Mouse (Mus musculus): ENCODE results near the gene Castor1. TPM values are rescaled to one million over a fixed set of nuclear protein-coding genes. Genes with fewer than 3 reads are reported as not detected.

The Castor1 gene
- total RNA-seq, 2 experiments from 2014 or later = 5.3 to 5.8 TPM

DNA sequence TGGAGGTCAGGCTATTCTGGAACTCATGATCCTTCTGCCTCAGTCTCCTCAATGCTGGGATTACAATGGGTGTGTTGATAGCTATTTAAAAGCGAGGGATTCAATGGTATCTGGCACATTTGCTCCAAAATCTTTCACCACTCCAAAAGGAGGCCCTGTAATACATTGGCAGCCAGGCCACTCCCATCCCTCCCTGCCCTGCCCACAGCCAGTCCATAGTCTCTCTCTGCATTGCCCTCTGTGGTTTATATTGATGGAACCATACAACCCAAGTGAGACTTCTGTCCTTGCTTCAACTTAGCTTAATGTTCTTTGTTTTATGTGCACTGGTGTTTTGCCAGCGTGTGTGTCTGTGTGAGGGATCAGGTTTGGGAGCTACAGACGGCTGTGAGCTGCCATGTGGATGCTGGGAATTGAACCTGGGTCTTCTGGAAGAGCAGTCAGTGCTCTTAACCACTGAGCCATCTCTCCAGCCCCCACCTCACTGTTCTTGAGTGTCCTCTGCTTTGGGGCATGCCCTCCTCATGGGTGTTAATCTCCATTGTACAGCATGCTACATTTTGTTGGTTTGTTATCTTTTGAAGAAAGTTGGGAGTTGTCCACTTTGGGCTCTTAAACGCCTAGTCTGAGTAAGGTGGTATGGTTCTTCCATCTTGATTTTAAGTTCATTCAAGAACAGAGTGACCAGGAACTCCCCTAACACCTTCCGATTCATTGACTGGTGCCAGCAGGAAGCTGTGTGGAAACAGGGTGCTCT is 8.7 kb downstream of the Castor1 start:
- no peak overlapping the region for H3K27ac ChIP-seq
- TF ChIP-seq CTCF (conservative IDR thresholded peaks at IDR 0.05) = no peak
- H3K4me3 ChIP-seq = no peak overlapping the region
- DNase-seq (ENCODE audit: low spot score in 2 of 2) = no peak

- no peak for DNase-seq (ENCODE audit: low spot score in 2 of 2)
- H3K27ac ChIP-seq = no peak overlapping the region
- H3K4me3 ChIP-seq = no peak overlapping the region
- no peak for TF ChIP-seq CTCF (conservative IDR thresholded peaks at IDR 0.05)
Observed at GRCm38 (mm10) chr11:4228463-4228862, 10.4 kb downstream of the Castor1 start.

- no peak for DNase-seq (ENCODE audit: low spot score in 2 of 2)
- TF ChIP-seq CTCF (conservative IDR thresholded peaks at IDR 0.05) = no peak
- Histone ChIP-seq H3K27ac (no peak overlapping the region), H3K4me3 (no peak overlapping the region)
Observed at GRCm38 (mm10) chr11:4229841-4230240, 11.8 kb downstream of the Castor1 start.

DNA sequence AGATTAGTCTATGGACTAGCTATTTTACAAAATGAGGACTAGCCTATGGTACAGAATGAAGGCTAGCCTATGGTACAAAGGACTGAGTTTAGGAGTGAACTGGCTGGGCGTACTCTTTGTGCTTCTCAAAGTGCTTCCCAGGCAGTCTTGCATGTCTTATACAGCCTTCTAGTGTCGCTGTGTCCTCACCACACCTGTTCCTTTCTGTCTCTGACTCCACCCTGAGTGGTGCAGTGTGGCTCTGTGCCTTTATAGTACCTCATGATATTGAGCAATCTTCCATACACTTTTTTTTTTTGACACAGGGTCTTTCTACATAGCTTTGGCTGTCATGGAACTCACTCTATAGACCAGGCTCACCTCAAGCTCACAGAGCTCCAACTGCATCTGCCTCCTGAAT is 13.4 kb downstream of the Castor1 start:
- no peak for DNase-seq (ENCODE audit: low spot score in 2 of 2)
- Histone ChIP-seq H3K4me3 (no peak overlapping the region), H3K27ac (no peak overlapping the region)
- TF ChIP-seq CTCF (conservative IDR thresholded peaks at IDR 0.05) = no peak

GRCm38 (mm10) chr11:4232644-4233043 is 14.6 kb downstream of the Castor1 start:
- no peak for DNase-seq (ENCODE audit: low spot score in 2 of 2)
- Histone ChIP-seq H3K4me3 (no peak overlapping the region), H3K27ac (no peak overlapping the region)
- no peak for TF ChIP-seq CTCF (conservative IDR thresholded peaks at IDR 0.05)

DNA sequence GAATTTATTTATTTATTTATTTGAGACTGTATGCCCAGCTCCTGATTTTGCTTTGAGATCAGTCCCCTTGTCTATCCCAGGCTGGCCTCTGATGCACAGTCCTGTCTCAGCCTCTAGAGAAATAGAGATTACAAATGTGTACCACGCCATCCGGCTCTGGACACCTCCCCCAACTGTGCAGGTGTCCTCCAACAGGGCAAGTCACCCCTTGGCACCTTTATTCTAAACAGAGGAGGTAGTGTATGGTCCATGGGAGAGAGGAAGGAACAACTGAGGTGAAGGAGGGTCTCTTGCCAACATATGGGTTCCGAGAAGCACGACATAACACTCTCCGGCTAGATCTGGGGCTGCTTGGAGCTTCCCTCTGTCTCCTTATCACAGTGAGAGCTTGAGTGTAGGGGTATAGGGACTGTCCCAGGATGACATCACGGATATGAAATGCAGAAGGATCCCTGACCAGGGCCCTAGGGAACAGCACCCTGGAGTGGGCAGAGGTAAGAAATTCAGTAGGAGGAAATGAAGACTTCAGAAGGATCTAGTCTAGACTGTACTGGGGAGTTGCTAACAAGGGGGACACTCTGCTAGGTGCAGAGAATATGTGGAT is 17.1 kb downstream of the Castor1 start:
- Histone ChIP-seq H3K4me3 (no peak overlapping the region), H3K27ac (no peak overlapping the region)
- TF ChIP-seq CTCF (conservative IDR thresholded peaks at IDR 0.05) = no peak
- DNase-seq (ENCODE audit: low spot score in 2 of 2) = no peak

- no peak for DNase-seq (ENCODE audit: low spot score in 2 of 2)
Observed at GRCm38 (mm10) chr11:4235665-4236545, 17.9 kb downstream of the Castor1 start, which contains the start of gene Osm. Gene Osm, plus strand, starts transcription at chr11:4236420.

GRCm38 (mm10) chr11:4236546-4237067 is 18.6 kb downstream of the Castor1 start:
- no peak for DNase-seq (ENCODE audit: low spot score in 2 of 2)
- Histone ChIP-seq H3K4me3 (no peak overlapping the region), H3K27ac (no peak overlapping the region)
- no peak for TF ChIP-seq CTCF (conservative IDR thresholded peaks at IDR 0.05)

More at GRCm38 (mm10) chr11:4235665-4236545, 17.9 kb downstream of the Castor1 start, which contains the start of gene Osm:
- no peak for TF ChIP-seq CTCF (conservative IDR thresholded peaks at IDR 0.05)
- Histone ChIP-seq H3K27ac (no peak within 1 kb of the TSS), H3K4me3 (no peak within 1 kb of the TSS)

DNA sequence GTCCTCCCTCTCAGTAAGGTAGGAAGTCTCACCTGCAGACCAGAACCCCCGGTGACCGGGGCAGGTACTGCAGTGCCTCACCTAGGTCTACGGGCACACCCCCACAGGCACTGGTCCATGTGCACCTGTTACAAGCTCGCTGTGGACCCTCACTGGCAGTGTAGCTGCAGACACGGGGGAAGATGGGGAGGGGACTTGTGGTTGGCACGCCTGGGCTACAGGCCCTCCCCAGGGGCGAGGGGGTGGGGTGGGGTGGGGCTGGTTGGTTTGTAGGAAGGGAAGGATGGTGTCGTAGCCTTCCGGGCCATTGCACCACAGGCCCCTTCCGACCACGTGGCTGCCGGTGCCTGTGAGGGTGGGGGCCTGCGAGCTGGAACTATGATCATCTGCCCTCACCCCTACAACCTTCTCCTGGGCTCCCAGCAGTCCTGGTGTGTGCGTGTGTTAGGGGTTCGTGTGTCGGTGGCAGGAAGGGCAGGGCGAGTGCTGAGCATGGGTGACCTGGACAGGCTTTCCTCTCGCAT is 19.4 kb downstream of the Castor1 start:
- no peak for TF ChIP-seq CTCF (conservative IDR thresholded peaks at IDR 0.05)
- Histone ChIP-seq H3K4me3 (no peak overlapping the region), H3K27ac (no peak overlapping the region)
- no peak for DNase-seq (ENCODE audit: low spot score in 2 of 2)

- H3K27ac ChIP-seq = no peak overlapping the region
- no peak for TF ChIP-seq CTCF (conservative IDR thresholded peaks at IDR 0.05)
- DNase-seq (ENCODE audit: low spot score in 2 of 2) = no peak
- H3K4me3 ChIP-seq = no peak overlapping the region
Observed at GRCm38 (mm10) chr11:4238167-4238566, 20.1 kb downstream of the Castor1 start.

DNA sequence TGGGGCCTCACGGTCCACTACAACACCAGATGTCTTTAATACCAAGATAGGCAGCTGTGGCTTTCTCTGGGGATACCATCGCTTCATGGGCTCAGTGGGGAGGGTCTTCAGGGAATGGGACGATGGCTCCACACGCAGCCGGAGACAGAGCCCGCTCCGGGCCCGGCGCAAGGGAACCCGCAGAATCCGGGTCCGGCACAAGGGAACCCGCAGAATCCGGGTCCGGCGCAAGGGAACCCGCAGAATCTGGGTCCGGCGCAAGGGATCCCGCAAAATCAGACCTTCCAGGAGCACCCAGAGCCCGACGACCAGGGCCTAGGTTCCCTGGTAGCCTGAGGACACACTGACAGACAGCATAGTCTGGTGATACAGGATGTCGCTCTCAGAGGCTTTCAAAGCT is 21.7 kb downstream of the Castor1 start:
- Histone ChIP-seq H3K27ac (no peak overlapping the region), H3K4me3 (no peak overlapping the region)
- DNase-seq (ENCODE audit: low spot score in 2 of 2) = no peak
- no peak for TF ChIP-seq CTCF (conservative IDR thresholded peaks at IDR 0.05)

- H3K27ac ChIP-seq = no peak overlapping the region
- DNase-seq (ENCODE audit: low spot score in 2 of 2) = no peak
- H3K4me3 ChIP-seq = no peak overlapping the region
- TF ChIP-seq CTCF (conservative IDR thresholded peaks at IDR 0.05) = no peak
Observed at GRCm38 (mm10) chr11:4240151-4240550, 22.1 kb downstream of the Castor1 start.

DNA sequence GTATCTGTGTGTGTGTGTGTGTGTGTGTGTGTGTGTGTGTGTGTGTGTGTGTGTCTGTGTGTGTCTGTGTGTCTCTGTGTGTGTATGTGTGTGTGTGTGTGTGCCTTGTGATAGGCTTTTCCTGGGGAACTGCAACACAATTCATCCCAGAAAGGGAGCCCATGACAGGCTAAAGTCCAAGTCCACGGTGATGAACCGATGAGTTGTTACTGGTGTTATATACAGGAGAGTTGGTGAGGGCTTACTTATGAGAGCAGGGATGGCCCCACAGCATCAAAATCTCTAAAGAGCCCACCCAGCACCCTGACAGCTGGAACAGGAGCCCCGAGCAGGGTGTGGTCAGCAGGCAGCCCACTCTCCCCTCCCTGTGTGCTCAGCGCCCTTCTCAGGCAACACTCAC is 23.2 kb downstream of the Castor1 start:
- TF ChIP-seq CTCF (conservative IDR thresholded peaks at IDR 0.05) = no peak
- H3K27ac ChIP-seq = no peak overlapping the region

More for the DNA sequence above, 23.2 kb downstream of the Castor1 start:
- no peak for DNase-seq (ENCODE audit: low spot score in 2 of 2)
- H3K4me3 ChIP-seq = no peak overlapping the region
